Mouse (Mus musculus) CD4-positive naive resting alpha-beta T cell, adult 76 days (primary cell): Measurements from ENCODE around the gene Olfr392. TPM values are rescaled to one million over a fixed set of nuclear protein-coding genes. Genes with fewer than 3 reads are reported as not detected.

Source experiments
- total RNA-seq: library from RNA; stranded (reverse); gene quantifications from one replicate; pipeline ENCODE4 v1.2.4, GENCODE M21; 2023

The Olfr392 gene
- total RNA-seq = not detected

DNA sequence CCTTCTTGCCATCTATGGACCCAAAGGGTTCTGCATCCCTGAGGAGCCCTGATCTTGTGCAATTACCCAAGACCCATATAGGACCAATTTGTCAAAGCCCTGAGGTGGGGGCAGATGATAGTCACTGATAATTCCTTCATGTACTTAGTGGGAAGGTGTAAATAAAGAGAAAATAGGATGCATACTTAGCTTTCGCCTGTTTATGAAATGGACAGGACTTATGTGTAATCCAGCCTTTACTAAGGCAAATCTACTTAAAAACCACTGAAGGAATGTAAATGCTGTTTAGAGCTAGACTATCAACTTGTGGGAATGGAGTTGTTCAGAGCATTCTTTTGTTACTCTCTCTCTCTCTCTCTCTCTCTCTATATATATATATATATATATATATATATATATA is at the start of gene Olfr392:
TSS of gene Olfr392 (minus strand) at position 101 of the 400 bp plus-strand sequence.

DNA sequence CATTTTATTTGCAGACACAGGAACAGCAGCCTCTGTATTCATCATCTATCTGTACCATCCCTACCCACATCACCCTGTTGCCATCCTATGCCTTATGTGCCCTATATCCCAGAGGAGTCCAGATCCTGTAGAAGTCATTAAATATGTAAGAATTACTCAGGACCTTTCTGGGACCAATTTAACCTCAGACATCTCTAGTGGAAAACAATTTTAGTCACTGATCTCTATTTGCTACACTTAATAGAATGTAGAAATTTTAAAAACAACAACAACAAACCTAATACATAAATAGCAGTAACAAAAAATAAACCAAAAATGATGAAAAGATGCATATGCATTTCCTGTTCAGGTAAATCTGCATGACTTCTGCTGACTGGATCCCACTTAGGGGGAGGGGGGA is 34.5 kb upstream of the Olfr392 start, which contains the start of gene Olfr393:
TSS of gene Olfr393 (minus strand) at position 101 of the 400 bp plus-strand sequence.

DNA sequence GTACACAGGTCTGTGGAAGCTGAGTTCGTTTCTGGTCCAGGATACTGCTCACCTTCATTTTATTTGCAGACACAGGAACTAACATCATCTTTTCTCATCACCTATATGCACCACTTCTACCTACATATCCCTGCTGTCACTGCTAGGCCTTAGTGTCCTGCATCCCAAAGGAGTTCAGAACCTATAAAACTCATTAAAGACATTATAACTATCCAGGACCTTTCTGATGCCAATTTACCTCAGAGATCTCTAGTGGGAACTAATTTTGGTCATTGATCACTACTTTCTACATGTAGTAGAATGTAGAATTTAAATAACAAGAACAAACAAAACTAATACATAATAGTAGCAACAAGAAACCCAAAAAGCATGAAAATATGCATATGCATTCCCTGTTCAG is 13.9 kb downstream of the Olfr392 start, which contains the start of gene Olfr391-ps:
TSS of gene Olfr391-ps (minus strand) at position 101 of the 400 bp plus-strand sequence.

DNA sequence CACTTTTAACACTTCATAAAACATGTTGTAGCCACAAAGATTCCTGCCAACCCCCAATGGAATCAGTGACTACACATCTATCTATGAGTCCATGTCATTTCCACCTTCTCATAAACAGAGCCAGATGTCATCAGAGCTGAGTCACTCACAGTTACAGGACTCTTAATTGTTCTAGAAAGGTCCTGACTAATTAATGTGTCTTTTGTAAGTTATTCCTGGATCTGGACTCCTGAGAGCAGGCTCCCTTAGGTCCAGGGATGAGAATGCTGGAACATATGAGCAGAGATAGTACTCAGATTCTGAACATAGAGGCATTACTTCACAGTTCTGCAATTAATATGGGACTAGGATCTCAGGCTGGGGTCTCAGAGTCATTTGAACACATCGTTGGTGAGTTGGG is 34.2 kb downstream of the Olfr392 start, which contains the start of gene Olfr390:
TSS of gene Olfr390 (plus strand) at position 301 of the 400 bp plus-strand sequence.

DNA sequence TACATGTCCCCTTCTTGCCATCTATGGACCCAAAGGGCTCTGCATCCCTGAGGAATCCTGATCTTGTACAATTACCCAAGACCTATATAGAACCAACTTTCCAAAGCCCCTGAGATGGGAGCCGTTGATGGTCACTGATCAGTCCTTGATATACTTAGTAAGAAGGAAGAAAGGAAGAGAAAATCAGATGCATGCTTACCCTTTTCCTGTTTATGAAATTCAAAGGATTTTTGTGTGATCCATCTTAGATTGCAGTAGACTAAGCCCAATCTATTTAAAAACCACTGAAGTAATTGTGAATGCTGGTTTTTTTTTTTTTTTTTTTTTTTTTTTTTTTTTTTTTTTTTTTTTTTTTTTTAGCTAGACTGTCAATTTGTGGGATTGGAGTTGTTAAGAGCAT is 36.2 kb downstream of the Olfr392 start, which contains the start of gene Olfr389:
TSS of gene Olfr389 (minus strand) at position 101 of the 400 bp plus-strand sequence.

Other genes starting within 250 kb of the Olfr392 start
- gene Olfr385, start 224.0 kb downstream of the Olfr392 start, total RNA-seq = not detected
- not detected for gene Olfr384, start 218.5 kb downstream of the Olfr392 start, total RNA-seq
- gene Zfp735, start 128.3 kb downstream of the Olfr392 start, total RNA-seq = not detected
- not detected for gene Olfr389, start 36.3 kb downstream of the Olfr392 start, total RNA-seq
- not detected for gene Olfr390, start 34.1 kb downstream of the Olfr392 start, total RNA-seq
- gene Olfr391-ps, start 14.0 kb downstream of the Olfr392 start, total RNA-seq = not detected
- gene Olfr393, start 34.4 kb upstream of the Olfr392 start, total RNA-seq = not detected
- not detected for gene Olfr394, start 73.7 kb upstream of the Olfr392 start, total RNA-seq
- not detected for gene Olfr395, start 92.2 kb upstream of the Olfr392 start, total RNA-seq
- gene Olfr23, start 119.6 kb upstream of the Olfr392 start, total RNA-seq = not detected
- gene Olfr397, start 143.8 kb upstream of the Olfr392 start, total RNA-seq = not detected
- not detected for gene Olfr398, start 173.4 kb upstream of the Olfr392 start, total RNA-seq
- gene Olfr139, start 239.5 kb upstream of the Olfr392 start, total RNA-seq = not detected
- gene Olfr399, start 239.6 kb upstream of the Olfr392 start, total RNA-seq = not detected